9 mouse cellular contexts compared by ENCODE assay signal in genomic region chrX:36911343-36911742, GRCm38 (mm10). TPM values are rescaled to one million over a fixed set of nuclear protein-coding genes. Genes with fewer than 3 reads are reported as not detected.
DNase-seq lines count a peak whose midpoint lies in the region; ATAC-seq and TF ChIP-seq lines count a peak whose summit lies in the region.
"Had no signal": no experiment of that assay in that cellular context is flagged by ENCODE, and none has a peak within 500 bp of the region (broad histone marks: within the 10 kb centered on the region; RNA-seq: fewer than 3 reads in every experiment).

No protein-coding gene starts in this region.

- peak; percentile 55 for TF ChIP-seq CTCF in E14TG2a.4 (conservative IDR thresholded peaks at IDR 0.05; ENCODE audit: low read length)

- ATAC-seq in kidney, embryonic 15.5 days (replicated peaks; ENCODE audit: low FRiP score), result no peak
- ATAC-seq in forebrain, embryonic 15.5 days (replicated peaks), result 0 out of 2 replicates have a peak, but pooled peaks have one; percentile 48
- 0 out of 2 replicates have a peak, but pooled peaks have one; percentile 31 for ATAC-seq in neural tube, embryonic 14.5 days (ENCODE audit: low read depth)
- ATAC-seq in megakaryocyte, adult 5-6 weeks (ENCODE audit: poor library complexity, severe bottlenecking), result no peak

- no peaks in the 10 kb centered on the region for H3K27me3 ChIP-seq in kidney, embryonic 15.5 days
- H3K27me3 ChIP-seq in E14TG2a.4 (ENCODE audit: insufficient read depth, low read length), result no peaks in the 10 kb centered on the region
- H3K27me3 ChIP-seq in forebrain, embryonic 15.5 days, result no peaks in the 10 kb centered on the region
- no peaks in the 10 kb centered on the region for H3K27me3 ChIP-seq in neural tube, embryonic 14.5 days (ENCODE audit: control insufficient read depth, insufficient read depth, low read length)
- H3K27me3 ChIP-seq: embryonic facial prominence, embryonic 12.5 days had no signal

- H3K4me3 ChIP-seq in kidney, embryonic 15.5 days (replicated peaks), result no peak overlapping the region
- no peak overlapping the region for H3K4me3 ChIP-seq in E14TG2a.4 (replicated peaks; ENCODE audit: low read length)
- H3K4me3 ChIP-seq in forebrain, embryonic 15.5 days, result no peak overlapping the region
- H3K4me3 ChIP-seq in neural tube, embryonic 14.5 days (ENCODE audit: low read depth, low read length), result no peak overlapping the region
- H3K4me3 ChIP-seq: embryonic facial prominence, embryonic 12.5 days had no signal

- peak; percentile 18 for DNase-seq in kidney, adult 11 months
- peak; percentile 70 for DNase-seq in brain, adult 2 months (ENCODE audit: low read depth, low spot score)
- peak; percentile 30 to 38 for DNase-seq in left cerebral cortex, postnatal 14 days (ENCODE audit: low spot score in 2 of 2)

- H3K9ac ChIP-seq in kidney, embryonic 15.5 days, result no peak overlapping the region
- H3K9ac ChIP-seq in forebrain, embryonic 15.5 days (replicated peaks), result no peak overlapping the region
- no peak overlapping the region for H3K9ac ChIP-seq in neural tube, embryonic 14.5 days (replicated peaks; ENCODE audit: low read depth, low read length)
- H3K9ac ChIP-seq: embryonic facial prominence, embryonic 12.5 days had no signal

- intact Hi-C loops in left cerebral cortex, postnatal 14 days (cut with DNase I), result no loop called here

- no peak overlapping the region for H3K27ac ChIP-seq in kidney, embryonic 15.5 days
- H3K27ac ChIP-seq in forebrain, embryonic 15.5 days (replicated peaks), result no peak overlapping the region
- H3K27ac ChIP-seq in neural tube, embryonic 14.5 days (ENCODE audit: low read depth, low read length), result no peak overlapping the region
- H3K27ac ChIP-seq: embryonic facial prominence, embryonic 12.5 days had no signal

- H3K4me1 ChIP-seq in kidney, embryonic 15.5 days, result no peaks in the 10 kb centered on the region
- H3K4me1 ChIP-seq in E14TG2a.4 (replicated peaks; ENCODE audit: low read depth, low read length), result 0 out of 2 replicates have a peak, but pooled peaks cover 4% of the 10 kb centered on the region
- no peaks in the 10 kb centered on the region for H3K4me1 ChIP-seq in forebrain, embryonic 15.5 days
- no peaks in the 10 kb centered on the region for H3K4me1 ChIP-seq in neural tube, embryonic 14.5 days (ENCODE audit: control insufficient read depth, insufficient read depth, low read length)
- H3K4me1 ChIP-seq: embryonic facial prominence, embryonic 12.5 days had no signal

- no peak overlapping the region for H3K4me2 ChIP-seq in kidney, embryonic 15.5 days
- no peak overlapping the region for H3K4me2 ChIP-seq in forebrain, embryonic 15.5 days (replicated peaks)
- H3K4me2 ChIP-seq in neural tube, embryonic 14.5 days (ENCODE audit: low read depth, low read length), result no peak overlapping the region
- H3K4me2 ChIP-seq: embryonic facial prominence, embryonic 12.5 days had no signal

- 51% methylated on average over 12 of the region's 12 CpGs for WGBS in kidney, embryonic 15.5 days
- 46% methylated on average over 12 of the region's 12 CpGs for WGBS in forebrain, embryonic 15.5 days
- 43% methylated on average over 12 of the region's 12 CpGs for WGBS in neural tube, embryonic 14.5 days

- no peaks in the 10 kb centered on the region for H3K9me3 ChIP-seq in kidney, embryonic 15.5 days (replicated peaks)
- no peaks in the 10 kb centered on the region for H3K9me3 ChIP-seq in E14TG2a.4 (ENCODE audit: low read length)
- no peaks in the 10 kb centered on the region for H3K9me3 ChIP-seq in forebrain, embryonic 15.5 days
- H3K9me3 ChIP-seq in neural tube, embryonic 14.5 days (ENCODE audit: control insufficient read depth, low read length), result no peaks in the 10 kb centered on the region
- H3K9me3 ChIP-seq: embryonic facial prominence, embryonic 12.5 days had no signal

- no peaks in the 10 kb centered on the region for H3K36me3 ChIP-seq in kidney, embryonic 15.5 days
- no peaks in the 10 kb centered on the region for H3K36me3 ChIP-seq in E14TG2a.4 (ENCODE audit: insufficient read depth, low read length)
- H3K36me3 ChIP-seq in forebrain, embryonic 15.5 days, result no peaks in the 10 kb centered on the region
- no peaks in the 10 kb centered on the region for H3K36me3 ChIP-seq in neural tube, embryonic 14.5 days (ENCODE audit: control insufficient read depth, insufficient read depth, low read length)
- H3K36me3 ChIP-seq: embryonic facial prominence, embryonic 12.5 days had no signal

RNA-seq across cellular contexts. Expression of gene Nkrf, which starts 8.6 kb away (rescaled TPM):
- 1.3 and 1.7 TPM in 2 replicates for polyA plus RNA-seq in kidney, embryonic 15.5 days (2015; fragmentation: Nextera tagmentation; extraction: Ambion mirVana)
- polyA plus RNA-seq in forebrain, embryonic 15.5 days (2015; fragmentation: Nextera tagmentation; extraction: Ambion mirVana), result 11.5 and 12.3 TPM in 2 replicates
- total RNA-seq in left cerebral cortex, postnatal 14 days (2021), result 10 to 100 TPM; 32.3 to 32.9 TPM
- polyA plus RNA-seq in neural tube, embryonic 14.5 days (2014; fragmentation: Nextera tagmentation; extraction: Ambion mirVana), result 21.4 and 25.6 TPM in 2 replicates
- 6.4 and 6.6 TPM in 2 replicates for total RNA-seq in megakaryocyte, adult 5-6 weeks (2015)
- 3.2 and 8.0 TPM in 2 replicates for total RNA-seq in megakaryocyte, adult 5-6 weeks (2017)

RNA-seq across cellular contexts. Expression of gene C330007P06Rik, which starts 37.4 kb away (rescaled TPM):
- 30.9 and 32.9 TPM in 2 replicates for polyA plus RNA-seq in kidney, embryonic 15.5 days (2015; fragmentation: Nextera tagmentation; extraction: Ambion mirVana)
- polyA plus RNA-seq in forebrain, embryonic 15.5 days (2015; fragmentation: Nextera tagmentation; extraction: Ambion mirVana), result 24.4 and 24.7 TPM in 2 replicates
- total RNA-seq in left cerebral cortex, postnatal 14 days (2021), result 10 to 100 TPM; 32.6 to 34.4 TPM
- polyA plus RNA-seq in neural tube, embryonic 14.5 days (2014; fragmentation: Nextera tagmentation; extraction: Ambion mirVana), result 27.5 and 29.7 TPM in 2 replicates
- 23.8 and 25.9 TPM in 2 replicates for total RNA-seq in megakaryocyte, adult 5-6 weeks (2015)
- 51.9 and 59.1 TPM in 2 replicates for total RNA-seq in megakaryocyte, adult 5-6 weeks (2017)

RNA-seq across cellular contexts. Expression of gene Ube2a, which starts 37.6 kb away (rescaled TPM):
- polyA plus RNA-seq in kidney, embryonic 15.5 days (2015; fragmentation: Nextera tagmentation; extraction: Ambion mirVana), result 103 and 118 TPM in 2 replicates
- polyA plus RNA-seq in forebrain, embryonic 15.5 days (2015; fragmentation: Nextera tagmentation; extraction: Ambion mirVana), result 108 and 120 TPM in 2 replicates
- total RNA-seq in left cerebral cortex, postnatal 14 days (2021), result 10 to 100 TPM; 59.6 to 61.9 TPM
- 129 and 134 TPM in 2 replicates for polyA plus RNA-seq in neural tube, embryonic 14.5 days (2014; fragmentation: Nextera tagmentation; extraction: Ambion mirVana)
- 97.6 and 104 TPM in 2 replicates for total RNA-seq in megakaryocyte, adult 5-6 weeks (2015)
- 19.8 and 22.7 TPM in 2 replicates for total RNA-seq in megakaryocyte, adult 5-6 weeks (2017)

Comparison
In these comparisons a context has a peak if more than half of its experiments do, and no peak if none do; other contexts are left out.
1. DNase-seq: peak in every context shown above with its lines; median percentile 70 in brain, adult 2 months; 34 in left cerebral cortex, postnatal 14 days; 18 in kidney, adult 11 months.
2. ATAC-seq: peak in forebrain, embryonic 15.5 days (single experiment) and neural tube, embryonic 14.5 days (single experiment); none in kidney, embryonic 15.5 days (single experiment) and megakaryocyte, adult 5-6 weeks (single experiment).